ENCODE assay signal across 10 mouse cellular contexts in genomic region chr4:136188973-136189737, GRCm38 (mm10). TPM values are rescaled to one million over a fixed set of nuclear protein-coding genes. Genes with fewer than 3 reads are reported as not detected.
DNase-seq lines count a peak whose midpoint lies in the region; ATAC-seq and TF ChIP-seq lines count a peak whose summit lies in the region.
"Had no signal": no experiment of that assay in that cellular context is flagged by ENCODE, and none has a peak within 500 bp of the region (broad histone marks: within the 10 kb centered on the region; RNA-seq: fewer than 3 reads in every experiment).

No protein-coding gene starts in this region.

- WGBS in spleen, adult 2 months, result 85% methylated on average over 6 of the region's 6 CpGs
- WGBS in intestine, postnatal 0 days, result 71% methylated on average over 6 of the region's 6 CpGs
- WGBS in midbrain, embryonic 10.5 days, result 88% methylated on average over 6 of the region's 6 CpGs

- DNase-seq in spleen, adult 2 months (ENCODE audit: low read depth in 1 of 2, low spot score in 2 of 2), result no peak
- DNase-seq in spleen, adult 12 weeks (ENCODE audit: low spot score), result no peak
- peak; percentile 57 for DNase-seq in MEL (ENCODE audit: low read depth, low spot score)
- DNase-seq in splenic B cell, adult 2 months (ENCODE audit: low read depth, low spot score), result peak; percentile 76
- no peak for DNase-seq in midbrain, embryonic 10.5 days (ENCODE audit: low spot score)
- DNase-seq in cerebellum, adult 9-11 months, result no peak
- DNase-seq: cerebellum, adult 9-10 months had no signal

- no peaks in the 10 kb centered on the region for H3K9me3 ChIP-seq in MEL (replicated peaks; ENCODE audit: insufficient read depth, low read length)
- H3K9me3 ChIP-seq in intestine, postnatal 0 days (ENCODE audit: control insufficient read depth), result no peaks in the 10 kb centered on the region
- H3K9me3 ChIP-seq in midbrain, embryonic 10.5 days (replicated peaks), result no peaks in the 10 kb centered on the region
- H3K9me3 ChIP-seq: forebrain, embryonic 13.5 days; megakaryocyte, embryonic 14.5 days had no signal

- ATAC-seq in intestine, postnatal 0 days, result peak; percentile 71
- ATAC-seq: forebrain, embryonic 13.5 days had no signal

- no peaks in the 10 kb centered on the region for H3K27me3 ChIP-seq in spleen, adult 2 months (ENCODE audit: control insufficient read depth, insufficient read depth, low read length)
- no peaks in the 10 kb centered on the region for H3K27me3 ChIP-seq in MEL (ENCODE audit: control insufficient read depth in 1 of 2, insufficient read depth in 2 of 2, low read length in 2 of 2)
- no peaks in the 10 kb centered on the region for H3K27me3 ChIP-seq in intestine, postnatal 0 days (replicated peaks; ENCODE audit: control insufficient read depth, insufficient read depth, low read length)
- H3K27me3 ChIP-seq in splenic B cell, adult 2 months (ENCODE audit: control insufficient read depth, insufficient read depth, low read length, poor library complexity, severe bottlenecking), result no peaks in the 10 kb centered on the region
- H3K27me3 ChIP-seq in midbrain, embryonic 10.5 days (ENCODE audit: low read depth, poor library complexity, severe bottlenecking), result no peaks in the 10 kb centered on the region
- H3K27me3 ChIP-seq: forebrain, embryonic 13.5 days; megakaryocyte, embryonic 14.5 days had no signal

- H3K9ac ChIP-seq in MEL (ENCODE audit: control insufficient read depth, low read depth, low read length, poor library complexity, severe bottlenecking), result no peak overlapping the region
- no peak overlapping the region for H3K9ac ChIP-seq in intestine, postnatal 0 days (ENCODE audit: low read depth, low read length)
- H3K9ac ChIP-seq: forebrain, embryonic 13.5 days had no signal

- no peak overlapping the region for H3K4me2 ChIP-seq in intestine, postnatal 0 days (replicated peaks; ENCODE audit: low read depth)
- H3K4me2 ChIP-seq: forebrain, embryonic 13.5 days had no signal

- H3K4me3 ChIP-seq in spleen, adult 2 months (ENCODE audit: extremely low read depth, insufficient read depth, insufficient read length), result no peak overlapping the region
- H3K4me3 ChIP-seq in MEL (ENCODE audit: control insufficient read depth in 1 of 2, insufficient read depth in 1 of 2, low read depth in 2 of 2, low read length in 2 of 2), result no peak overlapping the region
- H3K4me3 ChIP-seq in intestine, postnatal 0 days (ENCODE audit: low read depth, low read length), result no peak overlapping the region
- H3K4me3 ChIP-seq in midbrain, embryonic 10.5 days, result no peak overlapping the region
- H3K4me3 ChIP-seq: forebrain, embryonic 13.5 days; megakaryocyte, embryonic 14.5 days had no signal

- H3K36me3 ChIP-seq in spleen, adult 2 months (ENCODE audit: control insufficient read depth, insufficient read depth, low read length), result peaks cover 30% of the 10 kb centered on the region
- peaks cover 0 to 6% of the 10 kb centered on the region in 2 experiments for H3K36me3 ChIP-seq in MEL (ENCODE audit: control insufficient read depth in 1 of 2, insufficient read depth in 2 of 2, low read length in 2 of 2)
- H3K36me3 ChIP-seq in intestine, postnatal 0 days (ENCODE audit: control insufficient read depth, insufficient read depth), result peaks cover 9% of the 10 kb centered on the region; the same call in 1 of the 2 replicates
- H3K36me3 ChIP-seq in splenic B cell, adult 2 months (ENCODE audit: control insufficient read depth, insufficient read depth, low read length, poor library complexity, severe bottlenecking), result peaks cover 39% of the 10 kb centered on the region
- peaks cover 97% of the 10 kb centered on the region for H3K36me3 ChIP-seq in midbrain, embryonic 10.5 days

- peak; percentile 45 for TF ChIP-seq RAD21 in MEL (IDR thresholded peaks at IDR 0.05; ENCODE audit: low read depth, low read length)

- no peak for TF ChIP-seq EP300 in MEL (IDR thresholded peaks at IDR 0.05; ENCODE audit: low read depth in 1 of 2, low read length in 2 of 2)

- peaks cover 7% of the 10 kb centered on the region; the same call in 1 of the 2 replicates for H3K4me1 ChIP-seq in spleen, adult 2 months (ENCODE audit: control insufficient read depth, insufficient read depth, insufficient read length)
- H3K4me1 ChIP-seq in MEL (ENCODE audit: control insufficient read depth in 1 of 2, insufficient read depth in 2 of 2, low read length in 2 of 2), result peaks cover 0 to 6% of the 10 kb centered on the region in 2 experiments; a peak in 2 of 4 replicates
- H3K4me1 ChIP-seq in intestine, postnatal 0 days (replicated peaks; ENCODE audit: control insufficient read depth, insufficient read depth, low read length), result peaks cover 6% of the 10 kb centered on the region; the same call in 1 of the 2 replicates
- no peaks in the 10 kb centered on the region for H3K4me1 ChIP-seq in midbrain, embryonic 10.5 days
- H3K4me1 ChIP-seq: forebrain, embryonic 13.5 days had no signal

- H3K27ac ChIP-seq in spleen, adult 2 months (ENCODE audit: insufficient read depth, low read length), result peak overlapping the region; percentile 52; the same call in 1 of the 2 replicates
- H3K27ac ChIP-seq in MEL (ENCODE audit: control insufficient read depth, low read depth, low read length), result no peak overlapping the region
- H3K27ac ChIP-seq in intestine, postnatal 0 days (ENCODE audit: low read depth, low read length), result 0 out of 2 replicates have a peak overlapping the region, but pooled peaks have one; percentile 31
- no peak overlapping the region for H3K27ac ChIP-seq in midbrain, embryonic 10.5 days (replicated peaks)
- H3K27ac ChIP-seq: forebrain, embryonic 13.5 days had no signal

- peak; percentile 25; the same call in 1 of the 2 replicates for TF ChIP-seq CTCF in spleen, adult 2 months (IDR thresholded peaks at IDR 0.05; ENCODE audit: extremely low read depth, insufficient read depth, insufficient read length, insufficient replicate concordance)
- peak; percentile 46 to 53 (median 53) for TF ChIP-seq CTCF in MEL (IDR thresholded peaks at IDR 0.05 in 2 of 3, conservative IDR thresholded peaks at IDR 0.05 in 1 of 3; ENCODE audit: control insufficient read depth in 1 of 3, insufficient read depth in 1 of 3, low read depth in 2 of 3, low read length in 3 of 3, poor library complexity in 1 of 3, severe bottlenecking in 1 of 3)
- TF ChIP-seq CTCF in intestine, postnatal 0 days (IDR thresholded peaks at IDR 0.05; ENCODE audit: low read depth), result peak; percentile 62

- H3K79me2 ChIP-seq in MEL (ENCODE audit: control insufficient read depth, insufficient read depth, low read length, poor library complexity), result no peaks in the 10 kb centered on the region

- TF ChIP-seq POLR2A in spleen, adult 2 months (IDR thresholded peaks at IDR 0.05; ENCODE audit: low read depth, low read length), result no peak
- TF ChIP-seq POLR2A in MEL (IDR thresholded peaks at IDR 0.05; ENCODE audit: control insufficient read depth in 1 of 2, insufficient read depth in 1 of 2, low read depth in 1 of 2, low read length in 2 of 2, poor library complexity in 1 of 2), result no peak

TF ChIP-seq in MEL, 35 proteins besides CTCF, POLR2A, EP300 and RAD21 (continues in another document):
- peak; percentile 37; the same call in 1 of the 2 replicates for TF ChIP-seq ZC3H11A (IDR thresholded peaks at IDR 0.05; ENCODE audit: low read depth, low read length)
- no peak for TF ChIP-seq KAT2A (conservative IDR thresholded peaks at IDR 0.05; ENCODE audit: low read depth, low read length)
- no peak for TF ChIP-seq SIN3A (IDR thresholded peaks at IDR 0.05; ENCODE audit: low read length)
- no peak for TF ChIP-seq POLR2AphosphoS5 (IDR thresholded peaks at IDR 0.05; ENCODE audit: borderline replicate concordance, low read depth, low read length)
- TF ChIP-seq ZKSCAN1 (IDR thresholded peaks at IDR 0.05; ENCODE audit: low read depth, low read length), result no peak
- TF ChIP-seq ZNF384 (IDR thresholded peaks at IDR 0.05; ENCODE audit: low read depth, low read length), result peak; percentile 77
- TF ChIP-seq RCOR1 (IDR thresholded peaks at IDR 0.05; ENCODE audit: low read depth, low read length), result no peak
- TF ChIP-seq HCFC1 (IDR thresholded peaks at IDR 0.05; ENCODE audit: low read depth, low read length), result no peak
- TF ChIP-seq MAX (IDR thresholded peaks at IDR 0.05; ENCODE audit: low read length), result no peak
- no peak for TF ChIP-seq BHLHE40 (IDR thresholded peaks at IDR 0.05; ENCODE audit: borderline replicate concordance, low read depth, low read length)
- no peak for TF ChIP-seq GABPA (IDR thresholded peaks at IDR 0.05; ENCODE audit: low read depth, low read length)

RNA-seq across cellular contexts. Expression of gene E2f2, which starts 17.0 kb away (rescaled TPM):
- 32.1 and 33.5 TPM in 2 replicates for polyA plus RNA-seq in spleen, adult 2 months (2012; rRNA removed)
- total RNA-seq in MEL (2012; rRNA removed), result 11.2 and 12.3 TPM in 2 replicates
- polyA plus RNA-seq in MEL (2012; ENCODE audit: insufficient read depth in 1 of 2, insufficient read length in 2 of 2, low read depth in 1 of 2, low replicate concordance in 2 of 2, missing spikeins in 1 of 2), result 10 to 100 TPM in 1 of 2 experiments, not detected in 1; 25.4 TPM
- 4.1 and 4.2 TPM in 2 replicates for polyA plus RNA-seq in intestine, postnatal 0 days (2015; fragmentation: Nextera tagmentation; extraction: Ambion mirVana)
- 10.3 and 10.8 TPM in 2 replicates for polyA plus RNA-seq in midbrain, embryonic 10.5 days (2016; fragmentation: Nextera tagmentation; extraction: Ambion mirVana)

RNA-seq across cellular contexts. Expression of gene Asap3, which starts 17.0 kb away (rescaled TPM):
- 1.9 and 2.5 TPM in 2 replicates for polyA plus RNA-seq in spleen, adult 2 months (2012; rRNA removed)
- 0.03 and 0.04 TPM in 2 replicates for total RNA-seq in MEL (2012; rRNA removed)
- polyA plus RNA-seq in MEL (2012; ENCODE audit: insufficient read depth in 1 of 2, insufficient read length in 2 of 2, low read depth in 1 of 2, low replicate concordance in 2 of 2, missing spikeins in 1 of 2), result under 1 TPM in 1 of 2 experiments, not detected in 1; 0.33 TPM
- polyA plus RNA-seq in intestine, postnatal 0 days (2015; fragmentation: Nextera tagmentation; extraction: Ambion mirVana), result 0.95 and 1.1 TPM in 2 replicates
- polyA plus RNA-seq in midbrain, embryonic 10.5 days (2016; fragmentation: Nextera tagmentation; extraction: Ambion mirVana), result 6.0 and 7.1 TPM in 2 replicates

RNA-seq across cellular contexts. Expression of gene Id3, which starts 45.9 kb away (rescaled TPM):
- polyA plus RNA-seq in spleen, adult 2 months (2012; rRNA removed), result 138 and 195 TPM in 2 replicates
- total RNA-seq in MEL (2012; rRNA removed), result 0.16 and 0.27 TPM in 2 replicates
- under 1 TPM in 1 of 2 experiments, not detected in 1; 0.17 TPM for polyA plus RNA-seq in MEL (2012; ENCODE audit: insufficient read depth in 1 of 2, insufficient read length in 2 of 2, low read depth in 1 of 2, low replicate concordance in 2 of 2, missing spikeins in 1 of 2)
- polyA plus RNA-seq in intestine, postnatal 0 days (2015; fragmentation: Nextera tagmentation; extraction: Ambion mirVana), result 106 and 118 TPM in 2 replicates
- polyA plus RNA-seq in midbrain, embryonic 10.5 days (2016; fragmentation: Nextera tagmentation; extraction: Ambion mirVana), result 619 and 802 TPM in 2 replicates

RNA-seq across cellular contexts. Expression of gene Tcea3, which starts 58.4 kb away (rescaled TPM):
- 0.88 and 1.4 TPM in 2 replicates for polyA plus RNA-seq in spleen, adult 2 months (2012; rRNA removed)
- not detected in 2 replicates for total RNA-seq in MEL (2012; rRNA removed)
- polyA plus RNA-seq in MEL (2012; ENCODE audit: insufficient read depth in 1 of 2, insufficient read length in 2 of 2, low read depth in 1 of 2, low replicate concordance in 2 of 2, missing spikeins in 1 of 2), result not detected
- 23.6 and 25.0 TPM in 2 replicates for polyA plus RNA-seq in intestine, postnatal 0 days (2015; fragmentation: Nextera tagmentation; extraction: Ambion mirVana)
- polyA plus RNA-seq in midbrain, embryonic 10.5 days (2016; fragmentation: Nextera tagmentation; extraction: Ambion mirVana), result 0.79 and 0.81 TPM in 2 replicates

Comparison
In these comparisons a context has a peak if more than half of its experiments do, and no peak if none do; other contexts are left out.
1. DNase-seq: peak in MEL (single experiment) and splenic B cell, adult 2 months (single experiment); none in spleen, adult 2 months (0 of 2), spleen, adult 12 weeks (single experiment), midbrain, embryonic 10.5 days (single experiment) and cerebellum, adult 9-11 months (single experiment).
2. H3K27ac ChIP-seq: peak in spleen, adult 2 months (single experiment) and intestine, postnatal 0 days (single experiment); none in MEL (single experiment) and midbrain, embryonic 10.5 days (single experiment).
3. RNA of gene Id3, which starts 45.9 kb away (polyA plus RNA-seq): 619 to 802 TPM in midbrain, embryonic 10.5 days, 138 to 195 TPM in spleen, adult 2 months and 106 to 118 TPM in intestine, postnatal 0 days; 0.17 TPM in MEL; every median in the first group is over 10 times any median in the second.
4. Peak in every context shown above with its lines, with median percentiles within 50 percentile points of each other: CTCF ChIP-seq.